Mouse (Mus musculus) intestine, embryonic 16.5 days (tissue): ENCODE data around the gene Gm10197. TPM values are rescaled to one million over a fixed set of nuclear protein-coding genes. Genes with fewer than 3 reads are reported as not detected.
"Not testable (repeated sequence)": the region's sequence is repeated elsewhere in the genome, so short reads cannot be mapped to it uniquely, and the experiment has no call there.

Experiments used
- ATAC-seq: fragments of 200-750 bp; cut with Nextera tagmentation; 2 replicates; pipeline ENCODE4 v1.8.0; 2017; ENCODE audit warnings: moderate TSS enrichment, moderate library complexity
- H3K27ac ChIP-seq: fragments of 300-500 bp; sonication (generic); 2 replicates; pipeline ENCODE4 v1.5.1; 2014; ENCODE audit warnings: mild to moderate bottlenecking, low read length
- H3K27me3 ChIP-seq: fragments of 300-500 bp; sonication (generic); replicated peaks from 2 replicates; pipeline ENCODE4 v1.6.1; 2014; ENCODE audit warnings: low read length, control low read depth, mixed read lengths; ENCODE audit not compliant: control insufficient read depth, insufficient read depth
- H3K36me3 ChIP-seq: fragments of 300-500 bp; sonication (generic); 2 replicates; pipeline ENCODE4 v1.6.1; 2014; ENCODE audit warnings: low read length, control low read depth; ENCODE audit not compliant: control insufficient read depth, insufficient read depth
- H3K4me1 ChIP-seq: fragments of 300-500 bp; sonication (generic); 2 replicates; pipeline ENCODE4 v1.6.1; 2014; ENCODE audit warnings: low read length, control low read depth, mixed read lengths; ENCODE audit not compliant: control insufficient read depth, insufficient read depth
- H3K4me2 ChIP-seq: fragments of 300-500 bp; sonication (generic); 2 replicates; pipeline ENCODE4 v1.6.1; 2014; ENCODE audit warnings: low read depth, low read length, control low read depth
- H3K4me3 ChIP-seq: fragments of 300-500 bp; sonication (generic); 2 replicates; pipeline ENCODE4 v1.5.1; 2014; ENCODE audit warnings: mild to moderate bottlenecking, low read length
- H3K9ac ChIP-seq: fragments of 300-500 bp; sonication (generic); 2 replicates; pipeline ENCODE4 v1.6.1; 2014; ENCODE audit warnings: low read depth, low read length
- H3K9me3 ChIP-seq: fragments of 300-500 bp; sonication (generic); 2 replicates; pipeline ENCODE4 v1.6.1; 2016; ENCODE audit warnings: low read length, control low read depth; ENCODE audit not compliant: control insufficient read depth
- whole genome bisulfite sequencing: fragments of 180-500 bp; shearing (Covaris S2); extraction: QIAGEN DNeasy Blood & Tissue Kit; methylation state at CpG from one replicate; pipeline ENCODE4 v1.1.7; 2014; 5-methylcytosine and 5-hydroxymethylcytosine counted together
- polyA plus RNA-seq: library from polyadenylated mRNA; unstranded; fragments of >200 nt; fragmentation: Nextera tagmentation; extraction: Ambion mirVana; gene quantifications from 2 replicates; pipeline ENCODE4 v1.2.1, GENCODE M21; 2015

Gm10197 gene
- polyA plus RNA-seq, 1 experiment from 2014 or later, result not detected

DNA sequence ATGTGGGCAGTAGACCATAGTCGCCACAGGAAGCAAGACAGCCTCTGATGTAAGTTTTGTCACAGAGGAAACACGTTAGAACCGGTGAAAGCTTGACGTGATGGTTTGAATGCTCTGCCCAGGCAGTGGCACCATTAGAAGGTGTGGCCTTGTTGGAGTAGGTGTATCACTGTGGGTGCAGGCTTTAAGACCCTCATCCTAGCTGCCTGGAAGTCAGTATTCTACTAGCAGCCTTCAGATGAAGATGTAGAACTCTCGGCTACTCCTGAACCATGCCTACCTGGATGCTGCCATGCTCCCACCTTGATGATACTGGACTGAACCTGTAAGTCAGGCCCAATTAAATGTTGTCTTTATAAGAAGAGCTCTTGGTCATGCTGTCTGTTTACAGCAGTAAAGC is 24.2 kb upstream of the Gm10197 start:
- 66% methylated on average over 5 of the region's 5 CpGs for WGBS
- not testable (repeated sequence) for H3K4me1 ChIP-seq, H3K4me2 ChIP-seq, ATAC-seq, H3K4me3 ChIP-seq, H3K27me3 ChIP-seq, H3K9ac ChIP-seq, H3K27ac ChIP-seq, H3K36me3 ChIP-seq, H3K9me3 ChIP-seq

DNA sequence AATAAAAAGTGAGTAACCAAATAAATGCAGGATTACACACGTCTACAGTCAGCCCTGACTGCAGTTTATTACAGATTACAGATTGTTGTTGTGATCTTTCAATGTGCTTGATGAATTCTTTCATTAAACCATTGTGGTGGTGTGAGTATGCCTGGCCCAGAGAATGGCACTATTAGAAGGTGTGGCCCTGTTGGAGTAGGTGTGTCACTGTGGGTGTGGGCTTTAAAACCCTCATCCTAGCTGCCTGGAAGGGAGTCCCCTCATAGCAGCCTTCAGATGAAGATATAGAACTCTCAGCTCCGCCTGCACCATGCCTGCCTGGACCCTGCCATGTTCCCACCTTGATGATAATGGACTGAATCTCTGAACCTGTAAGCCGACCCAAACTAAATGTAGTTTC is 23.4 kb upstream of the Gm10197 start:
- ATAC-seq, H3K36me3 ChIP-seq, H3K4me3 ChIP-seq, H3K9ac ChIP-seq, H3K27ac ChIP-seq, H3K27me3 ChIP-seq, H3K9me3 ChIP-seq, H3K4me2 ChIP-seq, H3K4me1 ChIP-seq: not testable (repeated sequence)
- WGBS, result 64% methylated on average over 3 of the region's 3 CpGs

DNA sequence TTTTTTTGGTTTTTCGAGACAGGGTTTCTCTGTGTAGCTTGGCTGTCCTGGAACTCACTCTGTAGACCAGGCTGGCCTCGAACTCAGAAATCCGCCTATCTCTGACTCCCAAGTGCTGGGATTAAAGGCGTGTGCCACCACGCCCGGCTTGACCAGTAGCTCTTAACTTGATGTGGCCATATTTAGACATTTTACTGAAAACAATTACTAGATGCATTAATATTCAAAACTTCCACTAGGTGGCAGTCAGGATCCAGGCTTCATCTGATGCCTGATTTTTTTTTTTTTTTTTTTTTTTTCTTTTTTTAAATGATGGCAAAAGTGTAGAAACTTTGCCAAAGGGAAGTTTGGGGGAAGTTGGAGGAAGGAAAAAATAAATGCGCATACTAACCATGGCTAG is 23.0 kb upstream of the Gm10197 start:
- Histone ChIP-seq H3K27me3 (no peaks in the 10 kb centered on the region), H3K27ac (no peak overlapping the region), H3K4me3 (no peak overlapping the region), H3K36me3 (no peaks in the 10 kb centered on the region), H3K4me2 (no peak overlapping the region), H3K4me1 (0 out of 2 replicates have a peak, but pooled peaks cover 2% of the 10 kb centered on the region), H3K9me3 (no peaks in the 10 kb centered on the region), H3K9ac (no peak overlapping the region)
- ATAC-seq, result no peak
- 11% methylated on average over 7 of the region's 7 CpGs for WGBS

DNA sequence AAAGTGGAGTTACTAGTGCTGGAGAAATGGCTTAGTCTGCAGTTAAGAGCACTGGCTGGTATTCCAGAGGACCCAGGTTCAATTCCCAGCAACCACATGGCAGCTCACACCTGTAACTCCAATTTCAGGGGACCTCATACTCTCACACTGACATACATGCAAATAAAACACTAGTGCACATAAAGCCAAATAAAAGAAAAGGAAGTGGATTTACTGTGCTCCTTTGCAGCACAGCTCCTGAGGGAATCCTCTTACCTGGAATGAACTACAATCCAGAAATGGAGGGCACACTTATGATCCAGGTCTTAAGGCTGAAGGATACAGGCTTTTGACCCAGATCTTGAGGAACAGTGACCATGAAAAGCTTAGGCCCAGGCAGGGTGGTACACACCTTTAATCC is 22.1 kb upstream of the Gm10197 start:
- Histone ChIP-seq H3K4me1 (peaks cover 6% of the 10 kb centered on the region), H3K4me2 (no peak overlapping the region), H3K4me3 (no peak overlapping the region), H3K36me3 (no peaks in the 10 kb centered on the region), H3K27ac (no peak overlapping the region), H3K9me3 (no peaks in the 10 kb centered on the region), H3K27me3 (no peaks in the 10 kb centered on the region), H3K9ac (no peak overlapping the region)
- no peak for ATAC-seq

DNA sequence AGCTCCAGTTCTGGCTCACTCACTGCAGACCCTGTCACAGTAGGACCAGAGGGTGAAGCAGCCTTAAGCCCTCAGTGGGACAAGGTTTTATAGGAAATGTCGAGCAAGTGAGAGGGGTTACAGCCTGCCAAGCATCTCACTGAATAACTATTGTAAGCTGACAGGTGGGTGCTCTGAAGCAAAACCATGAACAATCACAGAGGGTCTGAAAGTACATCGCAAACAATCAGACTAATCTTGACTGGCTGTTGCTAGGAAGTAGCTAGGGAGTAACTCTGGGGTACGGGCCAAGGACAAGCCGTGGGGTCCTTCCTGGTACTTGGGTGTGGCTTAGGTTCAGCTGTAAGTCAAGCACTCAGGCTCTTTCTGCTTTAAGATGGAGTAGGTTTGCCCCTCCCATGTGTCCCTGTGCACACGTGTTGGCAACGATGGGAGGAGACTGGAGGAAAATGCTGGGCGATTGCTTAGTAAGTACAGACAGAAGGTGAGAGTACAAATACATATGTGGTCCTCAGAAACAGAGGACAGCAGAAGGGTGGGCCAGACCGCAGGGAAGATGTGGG is 21.3 kb upstream of the Gm10197 start:
- Histone ChIP-seq H3K27me3 (no peaks in the 10 kb centered on the region), H3K4me3 (no peak overlapping the region), H3K36me3 (no peaks in the 10 kb centered on the region), H3K4me1 (peaks cover 6% of the 10 kb centered on the region), H3K4me2 (no peak overlapping the region), H3K27ac (no peak overlapping the region), H3K9me3 (no peaks in the 10 kb centered on the region), H3K9ac (peak overlapping the region; percentile 33)
- ATAC-seq, result no peak
- 60% methylated on average over 8 of the region's 8 CpGs for WGBS

DNA sequence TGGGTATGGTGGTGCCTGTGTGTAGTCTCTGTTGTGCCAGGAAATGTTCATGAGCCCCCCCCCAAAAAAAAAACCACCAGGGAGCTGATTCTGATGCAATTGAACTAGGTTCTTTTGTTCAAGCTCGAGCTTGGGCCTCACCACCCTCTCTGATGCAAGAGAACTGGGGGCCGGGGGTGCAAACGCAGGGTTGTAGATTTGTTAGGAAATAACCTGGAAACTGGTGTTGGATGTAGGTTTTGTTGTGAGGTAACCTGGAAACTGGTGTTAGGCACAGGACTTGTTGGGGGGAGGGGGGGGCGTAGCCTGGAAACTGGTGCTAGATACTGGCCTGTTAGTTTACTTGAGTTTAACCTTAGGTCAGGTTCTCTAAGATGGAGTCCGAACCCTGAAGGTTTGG is 20.2 kb upstream of the Gm10197 start:
- no peak overlapping the region; the same call in 1 of the 2 replicates for H3K9ac ChIP-seq
- no peaks in the 10 kb centered on the region for H3K36me3 ChIP-seq
- peaks cover 6% of the 10 kb centered on the region for H3K4me1 ChIP-seq
- WGBS, result 80% methylated on average over 5 of the region's 5 CpGs
- no peak for ATAC-seq
- no peak overlapping the region for H3K27ac ChIP-seq
- H3K4me3 ChIP-seq, result no peak overlapping the region
- H3K27me3 ChIP-seq, result no peaks in the 10 kb centered on the region
- peak overlapping the region; percentile 58; the same call in 1 of the 2 replicates for H3K4me2 ChIP-seq
- no peaks in the 10 kb centered on the region for H3K9me3 ChIP-seq

DNA sequence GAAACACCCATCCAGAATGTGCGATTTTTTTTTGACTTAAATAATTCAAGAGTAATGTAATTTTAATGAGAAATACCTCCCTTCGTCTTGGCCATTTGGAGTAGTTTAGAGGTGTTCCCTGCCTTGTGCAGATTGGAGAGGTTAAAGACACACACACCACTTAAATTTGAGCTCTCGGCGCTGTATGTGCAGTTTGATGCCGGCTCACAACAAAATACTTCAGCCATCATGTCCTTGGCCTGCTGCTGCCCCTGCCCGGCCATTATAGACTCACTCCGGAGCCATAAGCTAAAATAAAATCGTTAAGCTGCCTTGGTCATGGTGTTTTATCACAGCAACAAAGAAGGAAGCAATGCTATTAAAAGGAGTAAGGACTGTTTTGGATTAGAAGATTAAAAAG is 19.8 kb upstream of the Gm10197 start:
- Histone ChIP-seq H3K9ac (peak overlapping the region; percentile 81; the same call in 1 of the 2 replicates), H3K9me3 (no peaks in the 10 kb centered on the region)

DNA sequence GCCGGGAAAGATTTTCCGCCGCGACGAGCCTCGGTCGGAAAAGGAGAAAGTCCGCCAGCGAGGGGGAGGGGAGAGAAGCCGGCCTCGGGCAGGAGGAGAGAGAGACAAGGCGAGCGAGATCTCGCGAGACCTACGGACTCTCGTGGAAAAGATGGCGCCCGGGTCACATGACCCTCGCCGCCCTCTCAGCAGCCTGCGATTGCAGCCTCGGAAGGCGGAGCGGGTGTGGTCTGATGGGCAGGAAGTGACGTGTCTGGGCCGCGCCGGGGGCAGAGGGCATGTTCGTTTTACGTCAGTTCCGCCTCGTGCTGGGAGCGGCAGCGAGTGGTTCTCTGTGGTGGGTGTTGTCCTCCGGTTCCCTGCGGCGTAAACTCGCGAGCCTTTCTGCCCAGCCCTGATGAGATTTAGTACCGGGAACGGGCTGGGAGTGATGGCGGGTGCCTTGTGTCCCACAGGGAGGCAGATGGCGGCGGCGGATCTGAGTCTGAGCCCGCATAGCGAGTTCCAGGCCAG is 19.0 kb upstream of the Gm10197 start, which contains the start of gene Smndc1:
Gene Smndc1, minus strand, starts transcription at position 84 of the 513 bp plus-strand sequence.
- peak; percentile 98 for ATAC-seq
- peak within 1 kb of the TSS; percentile 100 for H3K9ac ChIP-seq
- under 1% methylated on average over 48 of the region's 48 CpGs for WGBS

More for the DNA sequence above, 19.8 kb upstream of the Gm10197 start:
- peak overlapping the region; percentile 99 for H3K4me3 ChIP-seq
- H3K27me3 ChIP-seq, result no peaks in the 10 kb centered on the region
- no peaks in the 10 kb centered on the region for H3K36me3 ChIP-seq
- peaks cover 6% of the 10 kb centered on the region for H3K4me1 ChIP-seq
- peak overlapping the region; percentile 94; the same call in 1 of the 2 replicates for H3K27ac ChIP-seq
- ATAC-seq, result no peak
- H3K4me2 ChIP-seq, result peak overlapping the region; percentile 58
- WGBS, result 46% methylated on average over 8 of the region's 8 CpGs

DNA sequence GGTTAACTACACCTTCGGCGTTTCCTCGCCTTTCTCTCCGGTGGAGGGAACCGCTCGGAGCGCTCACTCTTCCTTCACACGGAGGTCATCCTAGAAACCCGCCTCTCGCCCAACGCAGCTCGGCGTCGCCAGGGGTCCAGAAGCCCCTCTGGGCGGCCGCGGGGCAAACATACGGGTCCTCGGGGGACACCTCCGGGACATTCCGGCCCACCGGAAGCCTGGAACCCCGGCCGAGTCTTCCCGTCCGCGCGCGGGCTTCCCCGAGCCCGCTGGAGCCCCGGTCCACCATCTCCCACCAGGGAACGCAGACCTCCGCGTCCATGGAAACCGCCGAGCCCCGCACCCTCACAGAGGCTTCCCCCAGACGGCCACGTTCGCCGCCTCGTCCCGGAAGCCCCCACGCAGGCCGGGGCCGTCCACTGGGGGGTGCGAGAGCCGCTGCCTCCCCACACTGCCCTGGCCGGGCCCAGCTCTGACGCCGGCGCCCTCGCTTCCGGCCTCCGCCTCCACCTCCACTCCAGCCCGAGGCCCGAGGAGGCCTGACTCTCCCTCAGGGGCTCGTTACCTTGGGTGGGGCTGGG is 18.4 kb upstream of the Gm10197 start:
- H3K27ac ChIP-seq, result peak overlapping the region; percentile 99
- ATAC-seq, result peak; percentile 91
- H3K4me1 ChIP-seq, result peaks cover 6% of the 10 kb centered on the region
- H3K9ac ChIP-seq, result peak overlapping the region; percentile 100
- no peaks in the 10 kb centered on the region for H3K36me3 ChIP-seq
- H3K27me3 ChIP-seq, result no peaks in the 10 kb centered on the region
- peak overlapping the region; percentile 45 for H3K4me2 ChIP-seq
- no peaks in the 10 kb centered on the region for H3K9me3 ChIP-seq
- WGBS, result under 1% methylated on average over 55 of the region's 59 CpGs
- peak overlapping the region; percentile 99 for H3K4me3 ChIP-seq

More for the DNA sequence above, 19.0 kb upstream of the Gm10197 start, which contains the start of gene Smndc1:
- H3K36me3 ChIP-seq, result no peaks in the 10 kb centered on the region
- H3K4me1 ChIP-seq, result peaks cover 6% of the 10 kb centered on the region
- H3K27ac ChIP-seq, result peak within 1 kb of the TSS; percentile 99
- H3K4me2 ChIP-seq, result peak within 1 kb of the TSS; percentile 58
- H3K9me3 ChIP-seq, result no peaks in the 10 kb centered on the region
- no peaks in the 10 kb centered on the region for H3K27me3 ChIP-seq
- peak within 1 kb of the TSS; percentile 99 for H3K4me3 ChIP-seq
